Mouse (Mus musculus) c-Kit-negative CD71-positive TER-119-positive erythroid progenitor cells, embryonic 14.5 days (primary cell): Measurements from ENCODE around the gene S100z.

ENCODE experiments used
- DNase-seq: peaks from one replicate; pipeline ENCODE4 v3.0.0-alpha.2; 2013; ENCODE audit warnings: low read depth, low spot score

Gene S100z

GRCm38 (mm10) chr13:95444824-95445223, 33.7 kb downstream of the S100z start, which contains the start of gene Crhbp:
TSS of gene Crhbp (minus strand) at chr13:95444924.
- no peak for DNase-seq

DNA sequence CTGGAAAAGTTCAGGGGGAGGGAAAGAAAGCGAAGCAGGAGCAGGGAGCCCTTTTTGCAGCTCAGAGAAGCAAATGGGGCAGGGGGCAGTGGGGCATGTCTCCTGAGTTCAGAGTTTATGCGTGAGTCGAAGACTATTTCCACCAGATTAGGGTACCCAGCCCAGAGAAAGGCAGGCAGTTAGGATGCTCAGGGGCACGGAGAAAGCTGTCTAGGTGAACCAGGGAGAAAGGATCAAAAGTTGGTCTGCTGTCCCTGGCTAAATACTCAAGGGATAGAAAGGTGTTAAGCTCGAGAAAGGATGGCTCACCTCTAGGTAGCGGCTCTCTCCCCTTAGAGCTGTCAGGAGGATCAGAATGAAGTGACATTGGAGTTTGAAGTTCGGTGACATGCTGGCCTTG, 34.2 kb downstream of the S100z start:
- DNase-seq: no peak

GRCm38 (mm10) chr13:95443376-95444233, 34.9 kb downstream of the S100z start:
- DNase-seq: no peak

- no peak for DNase-seq
Measured at GRCm38 (mm10) chr13:95442901-95443300, 35.6 kb downstream of the S100z start.

DNA sequence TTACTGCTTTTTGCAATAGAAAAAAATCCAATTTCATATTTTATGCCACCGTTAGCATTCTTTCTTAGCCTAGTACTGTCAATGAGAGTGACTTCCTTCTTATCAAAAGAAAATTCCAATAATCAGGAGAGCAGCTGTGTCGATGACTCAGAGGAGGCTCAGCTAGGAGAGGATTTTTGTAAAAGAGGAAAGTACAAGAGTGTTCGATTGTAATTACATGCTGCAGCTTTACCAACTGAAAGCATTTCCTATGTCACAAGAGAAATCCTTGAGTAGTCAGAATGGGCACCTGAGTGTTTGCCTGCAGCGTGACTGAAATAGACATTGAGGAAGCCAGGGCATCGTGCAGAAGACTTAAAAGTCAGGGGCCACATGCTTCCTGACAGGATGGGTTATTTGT, 39.0 kb downstream of the S100z start:
- no peak for DNase-seq

DNA sequence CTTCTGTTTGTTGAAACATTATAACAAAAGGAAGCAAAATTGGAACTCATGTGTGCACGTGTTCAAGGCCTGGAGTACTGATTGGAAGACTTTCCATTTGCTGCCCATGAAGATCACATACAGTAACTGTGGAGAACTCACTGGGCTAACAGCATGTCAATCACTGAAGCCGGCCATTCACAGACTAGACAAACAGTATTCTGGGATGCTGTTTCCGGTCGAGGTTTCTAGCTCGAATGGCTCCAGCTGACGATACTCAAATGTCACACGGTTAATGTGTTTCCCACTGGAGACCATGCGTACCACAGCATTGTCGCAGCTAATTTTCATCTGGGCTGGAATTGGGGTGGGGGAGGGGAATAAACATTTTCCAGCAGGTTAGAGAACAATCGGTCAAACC, 46.8 kb downstream of the S100z start:
- DNase-seq: no peak

GRCm38 (mm10) chr13:95427499-95427898, 51.0 kb downstream of the S100z start:
- DNase-seq: no peak
